8 mouse cellular contexts compared by ENCODE assay signal in genomic region chr5:110808821-110809666, GRCm38 (mm10). TPM values are rescaled to one million over a fixed set of nuclear protein-coding genes. Genes with fewer than 3 reads are reported as not detected.
DNase-seq lines count a peak whose midpoint lies in the region; ATAC-seq and TF ChIP-seq lines count a peak whose summit lies in the region.

No protein-coding gene starts in this region.

- H3K4me2 ChIP-seq in forebrain, postnatal 0 days (ENCODE audit: low read depth) = peak overlapping the region; percentile 96
- H3K4me2 ChIP-seq in intestine, postnatal 0 days (replicated peaks; ENCODE audit: low read depth) = peak overlapping the region; percentile 97
- peak overlapping the region; percentile 91 for H3K4me2 ChIP-seq in lung, embryonic 14.5 days

- no peak for ATAC-seq in forebrain, postnatal 0 days
- ATAC-seq in intestine, postnatal 0 days = no peak
- ATAC-seq in lung, embryonic 14.5 days (ENCODE audit: insufficient read depth) = no peak; the same call in 1 of the 2 replicates

- peak overlapping the region; percentile 88 for H3K27ac ChIP-seq in forebrain, postnatal 0 days (ENCODE audit: low read depth, low read length)
- H3K27ac ChIP-seq in intestine, postnatal 0 days (ENCODE audit: low read depth, low read length) = peak overlapping the region; percentile 86
- H3K27ac ChIP-seq in lung, embryonic 14.5 days (ENCODE audit: low read depth) = peak overlapping the region; percentile 87

- DNase-seq in ovary, postnatal 14 days (ENCODE audit: low spot score) = peak; percentile 18
- DNase-seq in ovary, adult 18-20 months (ENCODE audit: low spot score) = no peak
- DNase-seq in cerebellum, adult 11 months = peak; percentile 61
- peak; percentile 24 for DNase-seq in forebrain, postnatal 0 days
- DNase-seq in lung, embryonic 14.5 days = peak; percentile 38
- DNase-seq in spleen, postnatal 10 days (ENCODE audit: low spot score in 2 of 2) = peak; percentile 57 to 64
- DNase-seq in layer of hippocampus, adult 8-10 months (ENCODE audit: low spot score in 2 of 2) = no peak

- WGBS in forebrain, postnatal 0 days = 1% methylated on average over 27 of the region's 27 CpGs
- under 1% methylated on average over 27 of the region's 27 CpGs for WGBS in intestine, postnatal 0 days
- WGBS in lung, embryonic 14.5 days = under 1% methylated on average over 27 of the region's 27 CpGs

- TF ChIP-seq CTCF in forebrain, postnatal 0 days (IDR thresholded peaks at IDR 0.05; ENCODE audit: low read depth) = no peak
- TF ChIP-seq CTCF in intestine, postnatal 0 days (IDR thresholded peaks at IDR 0.05; ENCODE audit: low read depth) = no peak
- no peak for TF ChIP-seq CTCF in lung, embryonic 14.5 days (IDR thresholded peaks at IDR 0.05; ENCODE audit: low read depth)

- no peaks in the 10 kb centered on the region for H3K9me3 ChIP-seq in forebrain, postnatal 0 days (ENCODE audit: low read length)
- H3K9me3 ChIP-seq in intestine, postnatal 0 days (ENCODE audit: control insufficient read depth) = no peaks in the 10 kb centered on the region
- H3K9me3 ChIP-seq in lung, embryonic 14.5 days (ENCODE audit: low read depth, low read length) = no peaks in the 10 kb centered on the region

- H3K27me3 ChIP-seq in forebrain, postnatal 0 days (ENCODE audit: insufficient read depth, low read length) = no peaks in the 10 kb centered on the region
- no peaks in the 10 kb centered on the region for H3K27me3 ChIP-seq in intestine, postnatal 0 days (replicated peaks; ENCODE audit: control insufficient read depth, insufficient read depth, low read length)
- H3K27me3 ChIP-seq in lung, embryonic 14.5 days (ENCODE audit: insufficient read depth, low read length) = no peaks in the 10 kb centered on the region

- H3K9ac ChIP-seq in forebrain, postnatal 0 days = peak overlapping the region; percentile 98
- H3K9ac ChIP-seq in intestine, postnatal 0 days (ENCODE audit: low read depth, low read length) = peak overlapping the region; percentile 85
- H3K9ac ChIP-seq in lung, embryonic 14.5 days = peak overlapping the region; percentile 95

- peak overlapping the region; percentile 98 for H3K4me3 ChIP-seq in forebrain, postnatal 0 days (ENCODE audit: low read depth, low read length)
- H3K4me3 ChIP-seq in intestine, postnatal 0 days (ENCODE audit: low read depth, low read length) = peak overlapping the region; percentile 77
- H3K4me3 ChIP-seq in lung, embryonic 14.5 days (ENCODE audit: low read depth, low read length) = peak overlapping the region; percentile 97

- H3K4me1 ChIP-seq in forebrain, postnatal 0 days (ENCODE audit: insufficient read depth) = peaks cover 26% of the 10 kb centered on the region
- H3K4me1 ChIP-seq in intestine, postnatal 0 days (replicated peaks; ENCODE audit: control insufficient read depth, insufficient read depth, low read length) = peaks cover 4% of the 10 kb centered on the region
- peaks cover 14% of the 10 kb centered on the region for H3K4me1 ChIP-seq in lung, embryonic 14.5 days (ENCODE audit: insufficient read depth)

- peaks cover 12% of the 10 kb centered on the region for H3K36me3 ChIP-seq in forebrain, postnatal 0 days (ENCODE audit: insufficient read depth)
- peaks cover 4% of the 10 kb centered on the region; the same call in 1 of the 2 replicates for H3K36me3 ChIP-seq in intestine, postnatal 0 days (ENCODE audit: control insufficient read depth, insufficient read depth)
- peaks cover 31% of the 10 kb centered on the region; the same call in 1 of the 2 replicates for H3K36me3 ChIP-seq in lung, embryonic 14.5 days (ENCODE audit: insufficient read depth)

RNA-seq across cellular contexts. Expression of gene Ulk1, which starts 0.9 kb away (rescaled TPM):
- 49.8 and 65.9 TPM in 2 replicates for total RNA-seq in forebrain, postnatal 0 days (2014; rRNA removed)
- 16.8 and 20.8 TPM in 2 replicates for polyA plus RNA-seq in forebrain, postnatal 0 days (2015; fragmentation: Nextera tagmentation; extraction: Ambion mirVana)
- polyA plus RNA-seq in intestine, postnatal 0 days (2015; fragmentation: Nextera tagmentation; extraction: Ambion mirVana) = 6.0 and 6.4 TPM in 2 replicates
- polyA plus RNA-seq in lung, embryonic 14.5 days (2014; fragmentation: Nextera tagmentation; extraction: Ambion mirVana) = 35.1 and 39.2 TPM in 2 replicates
- total RNA-seq in layer of hippocampus, adult 8-10 months (2022) = 10 to 100 TPM; 67.6 to 84.3 (median 74.0) TPM

RNA-seq across cellular contexts. Expression of gene Pus1, which starts 28.6 kb away (rescaled TPM):
- total RNA-seq in forebrain, postnatal 0 days (2014; rRNA removed) = 13.5 and 14.2 TPM in 2 replicates
- polyA plus RNA-seq in forebrain, postnatal 0 days (2015; fragmentation: Nextera tagmentation; extraction: Ambion mirVana) = 16.8 and 17.4 TPM in 2 replicates
- polyA plus RNA-seq in intestine, postnatal 0 days (2015; fragmentation: Nextera tagmentation; extraction: Ambion mirVana) = 30.5 and 32.1 TPM in 2 replicates
- 20.6 and 22.4 TPM in 2 replicates for polyA plus RNA-seq in lung, embryonic 14.5 days (2014; fragmentation: Nextera tagmentation; extraction: Ambion mirVana)
- total RNA-seq in layer of hippocampus, adult 8-10 months (2022) = 10 to 100 TPM; 18.3 to 22.7 (median 20.2) TPM

RNA-seq across cellular contexts. Expression of gene Hscb, which starts 30.5 kb away (rescaled TPM):
- total RNA-seq in forebrain, postnatal 0 days (2014; rRNA removed) = 10.8 and 16.0 TPM in 2 replicates
- polyA plus RNA-seq in forebrain, postnatal 0 days (2015; fragmentation: Nextera tagmentation; extraction: Ambion mirVana) = 11.2 and 11.9 TPM in 2 replicates
- 50.0 and 52.2 TPM in 2 replicates for polyA plus RNA-seq in intestine, postnatal 0 days (2015; fragmentation: Nextera tagmentation; extraction: Ambion mirVana)
- 25.6 and 28.1 TPM in 2 replicates for polyA plus RNA-seq in lung, embryonic 14.5 days (2014; fragmentation: Nextera tagmentation; extraction: Ambion mirVana)
- 10 to 100 TPM; 12.6 to 17.6 (median 14.5) TPM for total RNA-seq in layer of hippocampus, adult 8-10 months (2022)

RNA-seq across cellular contexts. Expression of gene Chek2, which starts 30.7 kb away (rescaled TPM):
- total RNA-seq in forebrain, postnatal 0 days (2014; rRNA removed) = 2.9 and 3.8 TPM in 2 replicates
- polyA plus RNA-seq in forebrain, postnatal 0 days (2015; fragmentation: Nextera tagmentation; extraction: Ambion mirVana) = 3.4 and 4.3 TPM in 2 replicates
- 10.5 and 12.2 TPM in 2 replicates for polyA plus RNA-seq in intestine, postnatal 0 days (2015; fragmentation: Nextera tagmentation; extraction: Ambion mirVana)
- polyA plus RNA-seq in lung, embryonic 14.5 days (2014; fragmentation: Nextera tagmentation; extraction: Ambion mirVana) = 32.0 and 33.8 TPM in 2 replicates
- total RNA-seq in layer of hippocampus, adult 8-10 months (2022) = 1 to 10 TPM; 1.3 to 2.6 (median 1.7) TPM

RNA-seq across cellular contexts. Expression of gene Ep400, which starts 38.5 kb away (rescaled TPM):
- total RNA-seq in forebrain, postnatal 0 days (2014; rRNA removed) = 60.8 and 66.4 TPM in 2 replicates
- polyA plus RNA-seq in forebrain, postnatal 0 days (2015; fragmentation: Nextera tagmentation; extraction: Ambion mirVana) = 25.2 and 37.4 TPM in 2 replicates
- 11.0 and 13.1 TPM in 2 replicates for polyA plus RNA-seq in intestine, postnatal 0 days (2015; fragmentation: Nextera tagmentation; extraction: Ambion mirVana)
- 52.8 and 60.5 TPM in 2 replicates for polyA plus RNA-seq in lung, embryonic 14.5 days (2014; fragmentation: Nextera tagmentation; extraction: Ambion mirVana)
- total RNA-seq in layer of hippocampus, adult 8-10 months (2022) = 100 to 1,000 TPM in 3 of 4 experiments, 10 to 100 TPM in 1; 84.2 to 115 (median 114) TPM

Comparison
In these comparisons a context has a peak if more than half of its experiments do, and no peak if none do; other contexts are left out.
1. DNase-seq: peak in ovary, postnatal 14 days (single experiment), cerebellum, adult 11 months (single experiment), forebrain, postnatal 0 days (single experiment), lung, embryonic 14.5 days (single experiment) and spleen, postnatal 10 days (2 of 2); none in ovary, adult 18-20 months (single experiment) and layer of hippocampus, adult 8-10 months (0 of 2).
2. Peak in every context shown above with its lines, with median percentiles within 50 percentile points of each other: H3K27ac ChIP-seq, H3K4me2 ChIP-seq, H3K4me3 ChIP-seq and H3K9ac ChIP-seq.